Mouse (Mus musculus) retina, embryonic 14.5 days (tissue): ENCODE results near the gene Mecom.

Experiments
- DNase-seq: peaks from one replicate; pipeline ENCODE4 v3.0.0-alpha.2; 2015; ENCODE audit warnings: low spot score

Gene Mecom

DNA sequence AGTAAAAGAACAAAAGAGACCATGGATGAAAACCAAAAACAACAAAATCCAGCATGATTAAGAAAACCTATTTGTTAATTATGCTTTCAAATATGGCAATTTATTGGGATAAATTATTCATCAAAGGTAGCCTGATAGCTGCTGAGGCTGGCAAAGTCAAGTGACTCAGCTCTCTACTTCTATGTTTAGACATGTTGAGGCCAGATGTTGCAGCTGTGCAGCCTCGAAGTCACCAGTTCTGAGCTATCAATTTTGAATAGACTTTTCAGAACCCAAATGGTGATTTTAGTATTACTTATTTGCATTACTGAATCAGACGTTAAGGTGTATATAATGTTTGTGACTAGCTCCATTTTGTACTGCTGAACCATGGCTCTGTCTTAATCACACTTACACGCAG lies 588.8 kb downstream of the Mecom start:
- no peak for DNase-seq

DNA sequence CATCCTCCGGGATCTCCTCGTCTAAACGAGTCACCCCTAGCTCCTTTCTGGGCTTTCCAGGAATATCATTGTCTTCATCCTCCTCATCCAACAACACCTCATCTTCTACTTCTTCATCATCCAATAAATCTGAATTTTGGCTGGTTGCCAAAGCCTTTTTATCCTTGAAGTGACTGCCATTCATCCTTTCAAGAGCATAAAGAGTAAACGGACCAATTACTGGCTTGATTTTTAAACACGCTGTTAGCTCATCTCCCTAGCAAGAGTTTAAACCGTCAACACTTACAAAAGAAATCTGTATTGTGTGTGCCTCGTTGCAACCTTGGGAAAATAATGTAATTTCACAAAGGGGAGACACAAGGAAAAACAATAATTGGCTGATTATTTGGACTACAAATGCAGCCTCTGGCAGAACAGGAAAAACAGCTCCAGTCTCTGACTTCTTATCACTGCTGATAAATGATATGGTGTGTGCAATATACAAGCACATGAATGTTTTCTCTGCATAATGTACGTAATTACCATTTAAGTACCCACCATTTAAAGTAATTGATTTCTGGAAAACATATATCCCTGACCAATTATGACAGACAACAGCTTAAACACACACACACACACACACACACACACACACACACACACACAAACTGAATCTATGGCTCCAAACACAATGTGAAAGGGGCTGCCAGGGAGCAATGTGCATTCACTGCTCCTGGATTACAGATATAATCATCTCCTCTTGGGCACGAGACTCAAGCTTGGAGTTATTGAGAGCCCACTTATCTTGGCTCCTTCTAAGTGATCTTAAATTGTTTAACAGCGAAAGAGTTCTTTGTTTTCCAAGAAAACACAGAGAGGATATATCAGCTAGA lies 590.2 kb downstream of the Mecom start:
- no peak for DNase-seq

- DNase-seq = peak; percentile 16
Measured at GRCm38 (mm10) chr3:29953269-29953668, 594.5 kb downstream of the Mecom start.

GRCm38 (mm10) chr3:29950853-29951252 lies 597.0 kb downstream of the Mecom start:
- no peak for DNase-seq

GRCm38 (mm10) chr3:29903596-29904308 lies 644.1 kb downstream of the Mecom start:
- DNase-seq = no peak
